Mouse (Mus musculus): ENCODE measurements around the gene Tbc1d22a. TPM values are rescaled to one million over a fixed set of nuclear protein-coding genes. Genes with fewer than 3 reads are reported as not detected.
A peak's percentile ranks its signal among the peaks of the same experiment; 100 is the strongest.

Tbc1d22a gene
- polyA plus RNA-seq, 1 experiment from 2014 or later, result 9.5 TPM

- H3K27ac ChIP-seq, result peak overlapping the region; percentile 42; the same call in 1 of the 2 replicates
- no peaks in the 10 kb centered on the region for H3K9me3 ChIP-seq
- WGBS, result 37% methylated on average over 8 of the region's 8 CpGs
- H3K4me1 ChIP-seq, result peaks cover 37% of the 10 kb centered on the region
- no peaks in the 10 kb centered on the region for H3K36me3 ChIP-seq
- no peak overlapping the region for H3K4me3 ChIP-seq
- DNase-seq (ENCODE audit: low spot score), result no peak
- peaks cover 43% of the 10 kb centered on the region for H3K27me3 ChIP-seq (ENCODE audit: insufficient read depth, poor library complexity, severe bottlenecking)
Measured at GRCm38 (mm10) chr15:86424971-86425370, 210.7 kb downstream of the Tbc1d22a start.

- Histone ChIP-seq H3K27me3 (ENCODE audit: insufficient read depth, poor library complexity, severe bottlenecking) (peaks cover 43% of the 10 kb centered on the region), H3K27ac (0 out of 2 replicates have a peak overlapping the region, but pooled peaks have one; percentile 16), H3K4me1 (peaks cover 37% of the 10 kb centered on the region)
Measured at GRCm38 (mm10) chr15:86426364-86427000, 212.2 kb downstream of the Tbc1d22a start.

GRCm38 (mm10) chr15:86427439-86427838, 213.2 kb downstream of the Tbc1d22a start:
- 76% methylated on average over 4 of the region's 4 CpGs for WGBS
- no peak for DNase-seq (ENCODE audit: low spot score)
- H3K4me3 ChIP-seq, result no peak overlapping the region
- peak overlapping the region; percentile 16; the same call in 1 of the 2 replicates for H3K27ac ChIP-seq
- no peaks in the 10 kb centered on the region for H3K9me3 ChIP-seq
- peaks cover 37% of the 10 kb centered on the region for H3K4me1 ChIP-seq
- H3K36me3 ChIP-seq, result no peaks in the 10 kb centered on the region
- peaks cover 51% of the 10 kb centered on the region for H3K27me3 ChIP-seq (ENCODE audit: insufficient read depth, poor library complexity, severe bottlenecking)

More at GRCm38 (mm10) chr15:86426364-86427000, 212.2 kb downstream of the Tbc1d22a start:
- Histone ChIP-seq H3K36me3 (no peaks in the 10 kb centered on the region), H3K9me3 (no peaks in the 10 kb centered on the region), H3K4me3 (no peak overlapping the region)
- 19% methylated on average over 5 of the region's 5 CpGs for WGBS
- peak; percentile 92 for DNase-seq (ENCODE audit: low spot score)

GRCm38 (mm10) chr15:86428496-86428895, 214.2 kb downstream of the Tbc1d22a start:
- Histone ChIP-seq H3K4me3 (no peak overlapping the region), H3K27ac (no peak overlapping the region), H3K27me3 (ENCODE audit: insufficient read depth, poor library complexity, severe bottlenecking) (peaks cover 59% of the 10 kb centered on the region), H3K9me3 (no peaks in the 10 kb centered on the region), H3K36me3 (no peaks in the 10 kb centered on the region), H3K4me1 (peaks cover 34% of the 10 kb centered on the region)
- WGBS, result 87% methylated on average over 5 of the region's 5 CpGs
- DNase-seq (ENCODE audit: low spot score), result no peak

DNA sequence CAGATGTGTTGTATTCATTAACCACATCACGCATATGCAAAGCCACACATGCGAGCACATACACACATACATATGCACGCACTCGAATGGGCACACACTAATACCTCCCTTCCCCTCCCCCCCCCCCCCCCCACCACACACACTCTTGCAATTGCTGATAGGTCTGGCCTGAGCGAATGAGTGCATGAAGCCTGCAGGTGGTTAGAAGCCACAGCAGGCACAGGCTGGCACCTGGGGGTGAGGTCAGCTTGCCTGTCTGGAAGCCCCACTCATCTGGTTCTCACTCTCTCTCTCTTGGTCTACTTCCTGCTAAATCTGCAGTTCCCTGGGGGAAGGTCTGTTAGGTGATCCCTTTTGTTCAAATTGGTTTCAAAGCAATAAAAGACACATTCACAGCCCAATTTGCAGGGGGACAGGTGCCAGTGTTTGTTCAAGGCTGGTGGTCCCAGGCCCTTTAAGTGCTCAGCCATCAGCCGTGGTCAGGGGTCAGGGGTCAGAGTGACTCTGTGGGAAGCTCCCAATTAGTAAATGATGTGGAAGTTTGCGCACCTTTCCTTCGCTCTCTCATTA, 215.6 kb downstream of the Tbc1d22a start:
- 80% methylated on average over 8 of the region's 8 CpGs for WGBS
- H3K9me3 ChIP-seq, result no peaks in the 10 kb centered on the region
- H3K4me3 ChIP-seq, result no peak overlapping the region
- H3K4me1 ChIP-seq, result peaks cover 25% of the 10 kb centered on the region
- no peak overlapping the region for H3K27ac ChIP-seq
- no peak for DNase-seq (ENCODE audit: low spot score)
- H3K27me3 ChIP-seq (ENCODE audit: insufficient read depth, poor library complexity, severe bottlenecking), result peaks cover 59% of the 10 kb centered on the region
- H3K36me3 ChIP-seq, result no peaks in the 10 kb centered on the region

DNA sequence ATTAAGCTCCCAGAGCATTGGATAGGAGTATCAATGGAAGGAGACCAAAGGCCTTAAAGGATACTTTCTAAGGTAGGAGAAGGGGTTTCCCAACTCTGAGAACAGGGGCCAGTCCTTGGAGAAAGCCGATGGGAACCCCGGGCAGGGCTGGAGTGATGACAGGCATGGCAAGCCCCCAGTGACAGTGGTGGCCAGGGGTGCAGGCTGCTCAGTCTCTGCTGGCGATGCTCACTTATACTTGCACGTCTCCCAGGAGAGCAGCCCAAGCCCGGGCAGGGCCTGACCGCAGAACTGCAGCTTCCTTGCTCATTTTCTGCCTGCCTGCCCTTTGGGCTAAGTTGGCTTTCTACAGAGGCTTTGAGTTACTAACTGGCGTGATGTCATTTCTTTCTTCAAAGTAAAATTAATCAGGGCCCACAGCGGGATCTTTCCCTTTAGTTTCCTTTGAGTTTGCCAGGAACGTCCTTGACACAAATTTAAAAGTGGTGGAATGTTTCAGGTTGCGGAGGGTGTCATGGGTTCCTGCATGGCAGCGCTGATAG, 217.4 kb downstream of the Tbc1d22a start:
- H3K9me3 ChIP-seq, result no peaks in the 10 kb centered on the region
- H3K4me1 ChIP-seq, result peaks cover 8% of the 10 kb centered on the region
- no peak for DNase-seq (ENCODE audit: low spot score)
- 75% methylated on average over 11 of the region's 11 CpGs for WGBS
- H3K27ac ChIP-seq, result no peak overlapping the region
- H3K4me3 ChIP-seq, result no peak overlapping the region
- H3K27me3 ChIP-seq (ENCODE audit: insufficient read depth, poor library complexity, severe bottlenecking), result peaks cover 56% of the 10 kb centered on the region
- H3K36me3 ChIP-seq, result no peaks in the 10 kb centered on the region

DNA sequence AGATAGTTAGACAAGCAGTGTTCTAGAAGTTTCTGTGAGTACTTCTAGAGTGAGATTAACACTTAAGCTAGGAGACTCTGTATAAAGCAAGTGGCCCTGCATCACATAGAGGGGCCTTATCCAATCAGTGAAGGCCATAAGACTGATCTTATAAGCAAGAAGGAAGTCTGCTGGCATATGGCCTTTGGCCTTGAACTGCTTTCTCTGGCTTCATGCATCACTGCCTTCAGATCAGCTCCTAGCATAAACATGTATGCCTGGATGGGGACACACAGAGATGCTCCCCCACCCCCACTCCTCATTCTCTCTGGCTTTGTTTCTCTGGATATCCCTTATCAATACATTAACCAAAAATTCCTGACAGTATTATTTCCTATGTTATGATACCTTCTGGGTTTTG, 218.5 kb downstream of the Tbc1d22a start:
- H3K9me3 ChIP-seq, result no peaks in the 10 kb centered on the region
- H3K4me1 ChIP-seq, result no peaks in the 10 kb centered on the region
- no peak overlapping the region for H3K4me3 ChIP-seq
- no peak overlapping the region for H3K27ac ChIP-seq
- DNase-seq (ENCODE audit: low spot score), result no peak
- H3K36me3 ChIP-seq, result no peaks in the 10 kb centered on the region
- peaks cover 56% of the 10 kb centered on the region for H3K27me3 ChIP-seq (ENCODE audit: insufficient read depth, poor library complexity, severe bottlenecking)

GRCm38 (mm10) chr15:86433378-86433777, 219.1 kb downstream of the Tbc1d22a start:
- H3K27me3 ChIP-seq (ENCODE audit: insufficient read depth, poor library complexity, severe bottlenecking), result peaks cover 58% of the 10 kb centered on the region
- 92% methylated on average over 8 of the region's 8 CpGs for WGBS
- H3K4me1 ChIP-seq, result no peaks in the 10 kb centered on the region

DNA sequence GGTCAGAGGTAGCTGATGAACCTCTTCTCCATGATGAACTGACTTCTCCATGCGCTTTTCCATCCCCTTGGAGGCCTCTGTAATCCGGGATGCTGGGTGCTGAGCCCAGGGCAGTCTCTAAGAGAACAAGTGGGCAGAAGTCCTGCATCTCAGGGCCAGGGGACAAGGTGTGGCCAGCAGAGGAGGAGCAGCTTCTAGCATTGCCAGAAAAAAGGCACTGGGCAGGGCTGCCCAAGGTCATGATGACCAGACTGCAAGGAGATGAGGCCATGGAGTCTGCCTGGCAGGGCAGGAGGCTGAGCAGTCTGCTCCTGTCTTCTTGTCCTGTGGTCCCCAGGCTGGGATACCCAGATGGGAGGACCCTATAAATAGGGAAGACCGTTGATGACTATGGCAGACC, 220.0 kb downstream of the Tbc1d22a start:
- H3K27ac ChIP-seq, result no peak overlapping the region
- H3K9me3 ChIP-seq, result no peaks in the 10 kb centered on the region
- H3K36me3 ChIP-seq, result no peaks in the 10 kb centered on the region
- WGBS, result 92% methylated on average over 3 of the region's 3 CpGs
- H3K4me3 ChIP-seq, result no peak overlapping the region
- DNase-seq (ENCODE audit: low spot score), result no peak
- peaks cover 3% of the 10 kb centered on the region for H3K4me1 ChIP-seq
- peaks cover 51% of the 10 kb centered on the region for H3K27me3 ChIP-seq (ENCODE audit: insufficient read depth, poor library complexity, severe bottlenecking)

More at GRCm38 (mm10) chr15:86433378-86433777, 219.1 kb downstream of the Tbc1d22a start:
- H3K27ac ChIP-seq, result no peak overlapping the region
- no peak overlapping the region for H3K4me3 ChIP-seq
- no peaks in the 10 kb centered on the region for H3K9me3 ChIP-seq
- H3K36me3 ChIP-seq, result no peaks in the 10 kb centered on the region
- DNase-seq (ENCODE audit: low spot score), result no peak

DNA sequence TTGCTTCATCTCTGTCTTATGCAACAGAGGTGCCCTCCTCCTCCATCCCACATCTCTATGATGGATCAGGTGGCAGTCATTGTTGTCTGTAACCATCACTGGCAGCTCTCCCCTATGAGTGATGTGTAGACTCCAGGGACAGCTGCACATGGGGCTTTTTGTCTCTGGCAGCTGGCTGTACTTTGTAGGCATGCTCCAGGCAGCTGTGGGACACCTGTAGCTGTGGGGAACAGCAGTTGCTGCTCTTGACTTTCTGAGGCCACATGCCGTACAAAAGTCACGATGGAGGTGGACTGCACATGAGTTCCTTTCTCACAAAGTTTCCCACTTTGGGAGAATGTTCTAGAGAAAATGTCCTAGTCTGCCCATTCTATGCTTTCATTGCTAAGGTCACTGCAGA, 223.1 kb downstream of the Tbc1d22a start:
- Histone ChIP-seq H3K4me1 (peaks cover 9% of the 10 kb centered on the region), H3K9me3 (no peaks in the 10 kb centered on the region), H3K4me3 (no peak overlapping the region), H3K27ac (no peak overlapping the region), H3K36me3 (no peaks in the 10 kb centered on the region), H3K27me3 (ENCODE audit: insufficient read depth, poor library complexity, severe bottlenecking) (peaks cover 27% of the 10 kb centered on the region; the same call in 1 of the 2 replicates)
- 92% methylated on average over 2 of the region's 2 CpGs for WGBS
- DNase-seq (ENCODE audit: low spot score), result no peak

- Histone ChIP-seq H3K4me3 (no peak overlapping the region), H3K36me3 (no peaks in the 10 kb centered on the region), H3K4me1 (peaks cover 9% of the 10 kb centered on the region), H3K27me3 (ENCODE audit: insufficient read depth, poor library complexity, severe bottlenecking) (0 out of 2 replicates have a peak, but pooled peaks cover 18% of the 10 kb centered on the region), H3K9me3 (no peaks in the 10 kb centered on the region), H3K27ac (no peak overlapping the region)
- no peak for DNase-seq (ENCODE audit: low spot score)
- WGBS, result 72% methylated on average over 15 of the region's 15 CpGs
Measured at GRCm38 (mm10) chr15:86439015-86439796, 224.9 kb downstream of the Tbc1d22a start.

DNA sequence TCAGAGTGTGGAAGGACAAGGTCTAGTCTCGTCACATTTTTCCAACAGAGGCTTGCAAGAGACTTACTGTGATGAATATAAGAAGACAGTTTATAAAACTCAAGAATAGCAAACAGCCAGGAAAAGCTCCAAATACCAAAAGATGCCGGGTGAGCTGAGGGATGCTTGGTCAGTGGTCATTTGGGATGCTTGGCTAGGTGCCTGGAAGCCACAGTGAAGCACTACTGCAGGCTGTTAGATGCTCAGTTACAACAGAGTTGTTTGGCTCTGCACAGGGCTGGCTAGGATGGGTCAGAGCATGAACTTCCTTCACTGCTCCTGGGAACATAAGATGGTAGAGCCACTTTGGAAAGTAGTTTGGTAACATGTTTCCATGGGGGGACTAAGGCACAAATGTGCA, 230.0 kb downstream of the Tbc1d22a start:
- DNase-seq (ENCODE audit: low spot score), result no peak
- Histone ChIP-seq H3K9me3 (no peaks in the 10 kb centered on the region), H3K27me3 (ENCODE audit: insufficient read depth, poor library complexity, severe bottlenecking) (peaks cover 15% of the 10 kb centered on the region; the same call in 1 of the 2 replicates), H3K4me3 (no peak overlapping the region), H3K36me3 (no peaks in the 10 kb centered on the region), H3K4me1 (peaks cover 5% of the 10 kb centered on the region), H3K27ac (no peak overlapping the region)
- WGBS, result 88% methylated on average over 2 of the region's 2 CpGs

GRCm38 (mm10) chr15:86446064-86446463, 231.8 kb downstream of the Tbc1d22a start:
- H3K27ac ChIP-seq, result no peak overlapping the region
- no peak for DNase-seq (ENCODE audit: low spot score)
- peaks cover 8% of the 10 kb centered on the region; the same call in 1 of the 2 replicates for H3K27me3 ChIP-seq (ENCODE audit: insufficient read depth, poor library complexity, severe bottlenecking)
- H3K36me3 ChIP-seq, result 0 out of 2 replicates have a peak, but pooled peaks cover 7% of the 10 kb centered on the region
- H3K4me3 ChIP-seq, result no peak overlapping the region
- no peaks in the 10 kb centered on the region for H3K4me1 ChIP-seq
- H3K9me3 ChIP-seq, result no peaks in the 10 kb centered on the region
